Mouse (Mus musculus) layer of hippocampus, adult 8-10 months (tissue): Measurements from ENCODE around the gene Usp33. TPM values are rescaled to one million over a fixed set of nuclear protein-coding genes. Genes with fewer than 3 reads are reported as not detected.

Source experiments
- DNase-seq, 2 experiments: peaks; one replicate each; pipeline ENCODE4 v3.0.0; 2022; ENCODE audit warnings: low spot score in 2 of 2
- total RNA-seq, 4 experiments: library from RNA; stranded (reverse); gene quantifications; 2 replicates each; pipeline ENCODE4 v1.2.4; 2022

The Usp33 gene
- total RNA-seq, 4 experiments from 2014 or later, result 110 to 141 (median 134) TPM

DNA sequence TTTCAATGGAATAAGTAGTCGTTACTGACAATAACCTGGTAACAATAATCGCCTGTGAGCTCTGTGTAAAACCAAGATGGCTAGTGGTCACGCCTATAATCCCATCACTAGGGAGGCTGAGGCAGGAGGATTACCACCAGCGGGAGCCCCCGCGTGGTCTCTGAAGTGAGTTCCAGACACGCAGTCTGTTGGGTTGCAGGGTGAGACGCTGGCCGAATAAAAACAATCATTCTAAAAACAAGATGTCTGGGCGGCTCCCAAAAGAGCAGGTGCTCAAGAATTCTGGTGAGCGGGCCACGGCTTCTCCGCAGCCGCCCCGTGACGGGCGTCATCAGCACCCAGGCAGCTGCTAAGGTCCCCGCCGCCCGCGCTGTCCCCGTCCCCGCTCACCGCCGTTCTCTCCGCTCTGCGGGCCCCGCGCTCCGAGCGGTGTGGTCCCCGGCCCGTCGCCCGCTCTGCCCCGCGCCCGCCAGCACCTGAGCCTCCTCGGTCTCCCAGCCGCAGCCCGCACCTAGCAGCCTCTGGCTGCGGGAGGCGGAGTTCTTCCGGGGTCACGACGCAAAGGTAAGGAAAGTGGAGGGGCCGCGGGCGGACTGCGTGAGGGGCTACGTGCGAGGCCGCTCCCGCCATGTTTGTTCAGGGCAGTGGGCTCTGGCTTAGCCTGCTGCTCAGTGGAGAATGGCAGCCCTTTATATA lies 6.3 kb upstream of the Usp33 start, which contains the start of gene Miga1:
Gene Miga1, minus strand, starts transcription at position 546 of the 696 bp plus-strand sequence.
- DNase-seq, result peak; percentile 76 to 81

DNA sequence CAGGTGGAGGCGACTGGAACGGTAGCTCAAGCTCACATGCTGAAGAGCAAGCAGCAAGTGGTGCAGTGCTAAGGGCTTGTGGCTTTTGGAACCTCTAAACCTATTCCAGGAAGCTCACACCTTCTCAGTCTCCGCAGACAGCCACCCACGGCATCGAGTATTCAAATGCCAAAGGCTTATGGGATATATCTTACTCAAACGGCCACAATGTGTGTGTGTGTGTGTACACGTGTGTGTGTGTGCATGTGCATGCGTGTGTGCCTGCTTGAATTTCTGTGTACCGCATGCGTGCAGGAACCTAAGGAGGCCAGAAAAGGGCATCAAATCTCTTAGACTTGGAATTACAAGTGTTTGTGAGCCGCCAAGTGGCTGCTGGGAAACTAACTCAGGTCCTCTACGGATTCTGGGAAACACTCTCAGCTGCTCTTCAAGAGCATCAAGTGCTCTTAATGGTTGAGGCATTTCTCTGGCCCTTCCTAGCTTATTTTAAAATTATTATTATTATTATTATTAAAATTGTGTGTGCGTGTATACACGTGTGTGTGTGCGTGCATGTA lies 3.2 kb upstream of the Usp33 start:
- no peak for DNase-seq

DNA sequence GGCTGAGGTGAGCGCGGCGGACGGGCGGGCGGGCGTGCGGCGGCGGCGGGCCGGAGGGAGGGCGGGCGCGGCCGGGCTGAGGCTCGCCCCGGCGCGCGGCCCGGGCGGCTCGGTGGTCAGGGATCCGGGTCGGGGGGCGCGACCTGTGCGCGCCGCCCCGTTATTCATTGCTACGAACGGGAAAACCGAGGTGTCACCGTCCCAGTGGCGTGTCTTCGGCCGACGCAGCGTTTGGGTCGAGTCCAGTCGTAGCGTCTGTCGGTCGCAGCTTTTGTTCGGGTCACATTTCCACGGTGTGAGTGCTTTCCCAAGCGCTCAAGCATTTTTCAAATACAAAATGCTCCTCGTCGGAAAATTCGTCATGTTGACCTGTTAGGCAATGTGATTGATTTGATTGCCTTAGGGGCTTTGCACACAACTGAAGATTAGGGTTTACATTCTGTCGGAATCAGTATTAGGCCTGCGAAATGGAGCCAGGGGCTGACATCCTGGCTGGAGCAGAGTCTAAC lies 409 bp downstream of the Usp33 start:
- peak in 1 of 2 experiments; percentile 25 for DNase-seq

DNA sequence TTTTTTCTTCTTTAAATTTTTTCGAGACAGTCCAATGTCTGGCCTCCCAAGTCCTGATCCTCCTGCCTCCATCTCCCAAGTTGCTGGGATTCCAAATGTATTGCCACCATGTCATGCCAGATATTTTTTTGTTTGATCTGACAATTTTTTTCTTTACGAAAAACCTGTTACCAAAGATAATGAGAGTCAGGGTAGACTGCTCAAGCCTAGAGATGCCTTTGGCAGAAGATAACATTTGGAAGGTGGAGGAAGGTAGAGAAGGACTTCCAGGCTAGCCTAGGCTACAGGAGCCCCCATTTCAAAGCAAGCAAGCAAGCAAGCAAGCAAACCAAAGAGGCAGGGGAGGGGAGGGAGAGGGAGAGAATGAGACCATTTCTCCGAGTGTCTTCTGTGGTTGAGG lies 949 bp downstream of the Usp33 start:
- no peak for DNase-seq

DNA sequence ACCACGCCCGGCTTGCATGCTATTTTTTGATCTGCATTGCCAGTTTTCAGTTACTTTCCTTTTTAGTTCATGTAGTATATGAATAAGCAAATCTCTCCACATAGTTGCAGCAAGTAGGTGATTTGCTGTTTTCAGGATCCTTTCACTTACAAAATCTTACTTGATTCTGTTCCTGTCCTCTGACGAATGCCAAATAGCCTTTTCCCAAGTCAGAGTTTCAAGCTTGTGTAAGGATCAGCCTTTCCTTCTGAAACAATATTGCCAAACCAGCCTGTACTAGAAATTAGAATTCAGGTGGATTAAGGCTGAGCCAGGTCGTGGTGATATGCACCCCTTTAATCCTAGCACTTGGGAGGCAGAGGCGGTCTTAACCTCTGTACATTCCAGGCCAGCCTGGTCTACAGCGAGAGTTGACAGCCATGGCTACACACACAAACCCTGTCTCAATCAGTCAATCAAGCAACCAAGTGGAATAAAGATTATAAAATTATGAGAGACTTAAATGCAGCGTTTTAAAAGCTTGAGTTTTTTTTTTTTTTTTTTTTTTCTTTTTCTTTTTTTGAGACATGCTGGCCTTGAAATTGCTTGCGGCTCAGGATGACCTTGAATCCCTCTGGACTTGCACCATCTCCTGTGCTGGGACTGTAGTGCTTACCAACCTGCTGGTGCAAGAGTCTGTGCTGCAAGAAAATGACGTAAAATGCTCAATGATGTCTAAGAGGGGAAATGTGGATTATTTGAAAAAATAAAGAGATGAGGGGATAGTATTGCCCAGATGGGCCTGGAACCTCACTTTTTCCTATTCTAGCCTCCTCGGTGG lies 1.9 kb downstream of the Usp33 start:
- DNase-seq, result no peak

DNA sequence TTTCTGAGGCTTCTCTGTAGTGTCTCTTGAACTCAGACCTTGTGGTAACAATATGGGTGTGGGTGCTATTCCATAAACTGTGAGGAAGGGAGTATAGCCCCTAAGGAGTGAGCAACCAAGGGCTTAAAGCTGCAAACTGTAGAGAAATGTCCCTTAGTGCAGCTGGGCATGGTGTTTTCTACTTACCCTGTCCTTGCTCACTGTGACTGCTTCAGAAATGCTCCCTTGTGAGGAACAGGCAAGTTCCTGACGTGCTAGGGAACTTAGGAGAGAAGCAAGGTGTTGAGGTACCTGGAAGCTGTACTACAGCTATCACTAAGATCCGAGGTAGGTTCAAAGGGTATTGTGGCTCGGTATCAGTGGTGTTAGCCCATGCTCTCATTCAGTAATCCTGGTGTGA lies 4.2 kb downstream of the Usp33 start:
- no peak for DNase-seq

DNA sequence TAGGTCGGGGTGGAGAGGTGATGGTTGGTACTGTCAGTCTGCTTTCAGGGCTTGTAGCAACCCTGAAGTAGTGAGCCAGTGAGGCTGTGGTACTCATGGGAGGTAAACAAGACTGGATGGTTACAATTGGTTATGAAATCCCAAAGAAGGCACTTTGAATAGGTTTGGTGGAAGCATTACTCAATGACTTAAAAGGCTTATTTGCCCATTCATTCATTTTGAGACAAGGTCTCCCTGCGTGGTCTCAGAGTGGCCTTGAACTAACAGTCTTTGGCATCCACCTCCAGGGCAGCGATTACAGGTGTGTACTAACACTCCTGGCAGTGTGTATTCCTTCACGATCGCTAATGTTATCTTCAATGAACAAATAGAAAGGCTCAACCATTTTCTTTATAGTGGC lies 4.7 kb downstream of the Usp33 start:
- DNase-seq, result no peak

DNA sequence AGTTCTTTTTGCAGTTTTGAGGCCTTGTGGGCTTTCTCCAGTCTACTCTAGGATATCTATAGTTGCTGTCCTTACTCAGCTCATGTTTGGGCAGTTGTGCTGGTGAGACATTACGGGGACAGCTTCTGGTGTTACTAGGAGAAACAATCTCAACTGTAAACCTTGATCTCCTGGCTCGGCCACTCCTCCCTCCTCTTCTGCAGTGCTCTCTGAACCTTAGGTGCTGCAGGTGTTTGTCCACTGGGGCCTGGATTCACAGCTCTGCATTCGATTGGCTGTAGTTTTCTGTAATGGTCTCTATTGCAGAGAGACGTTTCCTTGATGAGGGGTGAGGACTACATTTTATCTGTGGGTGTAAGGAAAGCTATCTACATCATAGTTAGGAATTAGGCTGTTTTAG lies 6.0 kb downstream of the Usp33 start:
- DNase-seq, result no peak

DNA sequence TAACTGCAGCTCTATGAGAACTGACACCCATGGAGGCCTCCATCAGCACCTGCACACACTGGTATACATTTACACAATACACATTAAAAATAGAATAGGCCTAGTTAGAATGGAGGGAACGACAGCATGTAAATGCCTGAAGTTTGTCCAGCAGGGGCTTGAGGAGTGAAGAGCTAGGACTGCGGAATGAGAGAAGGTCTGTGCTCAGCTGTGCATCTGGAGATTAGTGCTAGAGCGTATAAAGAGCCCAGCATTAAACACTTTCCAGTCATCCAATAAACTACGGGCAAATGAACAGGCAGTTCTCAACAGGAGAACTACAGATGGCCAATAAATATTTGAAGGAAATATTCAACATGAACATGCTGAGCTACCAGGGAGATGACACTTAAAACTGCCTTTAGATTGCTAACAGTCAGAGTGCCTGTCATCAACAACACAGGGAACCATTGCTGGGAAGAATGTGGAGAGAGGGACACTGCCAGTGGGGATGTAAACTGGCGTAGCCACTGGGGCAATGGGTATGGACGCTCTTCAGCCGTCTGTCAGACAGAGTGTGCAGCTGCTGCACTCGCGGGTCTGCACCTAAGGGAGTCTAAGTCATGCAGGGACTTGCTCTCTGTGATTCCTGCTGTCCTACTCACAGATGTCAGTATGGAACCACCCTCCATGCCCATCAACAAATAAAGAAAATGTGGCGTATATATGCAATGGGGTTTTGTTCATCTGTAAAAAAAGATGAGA lies 7.3 kb downstream of the Usp33 start:
- DNase-seq, result no peak

DNA sequence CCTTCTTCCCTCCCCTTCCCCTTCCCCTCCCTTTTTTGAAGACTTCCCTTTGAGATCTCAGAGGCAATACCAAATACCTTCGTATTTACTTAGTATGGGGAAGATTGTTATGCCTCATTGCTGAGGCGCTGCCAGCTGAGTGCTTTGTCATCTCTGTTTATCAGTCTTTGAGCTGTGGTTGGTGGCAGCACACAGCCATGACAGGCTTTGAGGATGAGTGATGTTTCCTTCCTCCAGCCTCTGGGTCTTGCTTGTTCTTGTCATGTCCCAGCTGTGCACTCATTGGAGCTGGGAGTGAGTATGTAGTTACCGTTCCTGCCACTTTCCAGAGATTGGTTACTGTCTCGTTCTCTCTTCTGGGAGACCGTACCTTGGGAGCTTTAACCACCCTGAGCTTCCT lies 9.1 kb downstream of the Usp33 start:
- DNase-seq, result no peak

DNA sequence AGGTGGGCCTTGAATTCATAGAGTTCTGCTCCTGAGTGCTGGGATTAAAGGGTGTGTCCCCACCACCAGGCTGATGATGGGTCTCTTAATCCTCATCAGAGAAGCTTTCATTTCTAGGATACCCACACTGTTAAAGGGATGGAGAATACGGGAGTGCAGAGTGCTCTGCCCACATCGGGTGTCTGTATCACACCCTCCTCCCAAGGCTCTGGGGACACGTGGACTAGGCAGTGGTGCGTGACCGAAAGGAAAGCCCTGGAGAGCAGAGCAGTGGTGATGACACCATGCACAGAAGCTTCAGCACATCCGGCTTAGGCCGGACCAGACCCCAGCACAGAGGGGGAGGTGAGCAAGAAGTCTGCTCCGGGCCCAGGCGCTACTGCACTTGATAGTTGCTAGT lies 10.5 kb downstream of the Usp33 start:
- DNase-seq, result no peak

DNA sequence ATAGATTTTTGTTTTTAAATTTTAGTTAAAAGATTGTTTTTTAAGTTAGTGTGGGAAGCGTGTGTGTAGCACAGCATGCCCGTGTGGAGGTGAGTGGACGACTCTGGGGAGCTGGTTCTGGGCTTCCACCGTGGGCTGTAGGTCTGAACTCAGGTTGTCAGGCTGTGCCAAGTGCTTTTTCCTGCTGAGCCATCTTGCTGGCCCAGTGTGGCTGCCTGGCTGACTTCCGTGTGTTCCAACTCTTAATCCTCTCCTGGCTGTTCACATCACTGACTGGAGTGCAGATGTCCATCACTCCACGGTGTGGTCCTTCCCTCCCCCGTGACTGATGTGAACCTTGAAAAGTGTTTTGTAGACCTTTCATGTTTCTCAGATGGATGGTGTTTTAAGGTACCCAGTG lies 12.9 kb downstream of the Usp33 start:
- no peak for DNase-seq

DNA sequence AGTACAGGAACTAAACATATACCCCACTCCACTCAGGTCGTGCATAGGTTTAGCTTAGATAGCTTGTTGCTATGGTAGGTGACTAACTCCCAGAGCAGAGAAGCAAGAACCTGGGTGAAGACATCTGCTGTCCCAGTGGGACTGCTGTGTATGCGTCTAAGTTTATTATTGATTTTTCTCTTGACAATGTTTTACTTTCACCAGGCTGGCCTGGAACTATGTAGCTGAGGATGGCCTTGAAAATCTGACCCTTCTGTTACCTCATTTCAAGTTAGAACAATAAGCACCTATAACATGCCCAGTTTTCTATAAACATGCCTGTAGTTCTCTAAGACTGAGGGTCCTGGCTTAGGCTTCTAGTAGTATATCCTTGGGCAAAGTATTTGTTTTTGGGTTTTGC lies 17.9 kb downstream of the Usp33 start:
- no peak for DNase-seq

DNA sequence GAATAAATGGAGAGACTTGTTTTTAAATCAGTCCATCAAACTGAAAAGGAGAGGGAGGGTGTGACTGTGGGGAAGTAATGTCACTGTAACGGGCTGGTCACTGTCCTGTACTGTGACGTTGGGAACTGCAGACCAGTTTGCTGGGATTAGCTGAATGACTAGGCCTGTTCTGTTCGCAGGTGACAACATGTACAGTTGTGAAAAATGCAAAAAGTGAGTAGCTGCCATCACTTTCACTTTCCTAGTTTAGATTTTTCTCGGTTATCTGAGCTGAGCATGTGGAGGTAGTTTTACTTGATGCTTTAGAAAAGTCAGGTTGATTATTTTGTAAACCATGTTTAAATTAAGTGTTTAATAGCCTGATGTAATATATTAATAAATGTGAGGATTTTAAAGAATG lies 29.8 kb downstream of the Usp33 start:
- no peak for DNase-seq

DNA sequence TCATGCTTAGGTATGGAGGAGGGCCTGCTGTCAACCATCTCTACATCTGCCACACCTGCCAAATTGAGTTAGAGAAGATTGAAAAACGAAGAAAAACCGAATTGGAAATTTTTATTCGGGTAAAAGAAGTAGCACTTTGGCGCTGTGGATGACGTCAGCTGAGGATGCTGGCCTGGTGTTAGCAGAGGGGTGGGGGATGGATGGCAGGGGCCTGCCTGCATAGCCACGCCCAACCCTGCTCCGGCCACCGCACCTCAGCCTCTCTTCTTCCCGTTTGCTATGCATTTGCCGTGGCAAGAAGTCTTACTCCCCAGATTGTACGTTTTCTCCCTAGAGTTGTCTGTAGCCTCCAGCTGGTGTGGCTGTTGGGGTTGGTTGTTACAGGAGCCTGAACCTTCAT lies 37.8 kb downstream of the Usp33 start:
- no peak for DNase-seq

DNA sequence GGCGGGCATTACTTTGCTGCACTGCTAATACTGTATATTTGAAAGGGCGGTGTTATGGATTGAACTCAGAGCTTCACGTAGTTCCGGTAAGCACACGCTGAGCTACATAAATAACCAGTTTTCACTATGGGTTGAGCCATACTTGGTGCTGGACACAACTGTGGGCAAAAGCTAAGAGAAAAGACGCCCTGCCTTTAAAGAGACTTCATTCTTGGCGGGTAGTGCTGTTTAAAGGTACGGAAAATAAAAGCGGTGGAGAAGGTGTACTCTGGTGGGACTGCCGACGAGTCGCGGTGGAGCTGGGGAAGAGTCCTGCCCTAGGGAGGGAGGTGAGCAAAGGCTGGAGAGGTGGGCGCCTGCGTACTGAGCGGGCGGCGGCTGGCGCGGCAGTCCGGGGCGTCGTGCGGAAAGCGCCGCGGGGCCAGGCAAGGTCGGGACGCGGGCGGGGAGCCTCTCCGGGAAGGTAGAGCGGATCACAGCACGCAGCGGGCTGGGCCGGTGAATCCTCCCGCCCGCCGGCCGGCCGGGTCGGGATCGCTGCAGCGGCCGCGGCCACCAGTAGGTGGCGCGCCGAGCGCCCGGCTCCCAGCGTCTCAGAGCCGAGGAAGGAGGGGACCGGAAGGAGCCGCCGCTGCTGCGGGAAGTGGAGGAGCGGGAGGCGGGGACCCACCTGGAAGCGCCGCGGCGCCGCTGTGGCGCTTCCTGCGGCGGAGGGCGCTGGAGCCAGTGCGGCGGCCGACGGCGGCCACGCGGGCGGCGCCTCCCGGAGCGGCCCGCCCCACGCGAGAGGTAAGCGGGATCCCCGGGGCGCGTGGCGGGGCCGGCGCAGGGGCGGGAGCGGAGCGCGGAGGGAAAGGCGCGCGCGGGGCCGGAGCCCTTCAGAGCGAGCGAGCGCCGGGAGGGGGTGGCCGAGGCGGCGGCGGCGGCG lies 49.3 kb downstream of the Usp33 start, which contains the start of gene Zzz3:
Gene Zzz3, plus strand, starts transcription at position 124 of the 928 bp plus-strand sequence.
- peak; percentile 82 to 85 for DNase-seq

DNA sequence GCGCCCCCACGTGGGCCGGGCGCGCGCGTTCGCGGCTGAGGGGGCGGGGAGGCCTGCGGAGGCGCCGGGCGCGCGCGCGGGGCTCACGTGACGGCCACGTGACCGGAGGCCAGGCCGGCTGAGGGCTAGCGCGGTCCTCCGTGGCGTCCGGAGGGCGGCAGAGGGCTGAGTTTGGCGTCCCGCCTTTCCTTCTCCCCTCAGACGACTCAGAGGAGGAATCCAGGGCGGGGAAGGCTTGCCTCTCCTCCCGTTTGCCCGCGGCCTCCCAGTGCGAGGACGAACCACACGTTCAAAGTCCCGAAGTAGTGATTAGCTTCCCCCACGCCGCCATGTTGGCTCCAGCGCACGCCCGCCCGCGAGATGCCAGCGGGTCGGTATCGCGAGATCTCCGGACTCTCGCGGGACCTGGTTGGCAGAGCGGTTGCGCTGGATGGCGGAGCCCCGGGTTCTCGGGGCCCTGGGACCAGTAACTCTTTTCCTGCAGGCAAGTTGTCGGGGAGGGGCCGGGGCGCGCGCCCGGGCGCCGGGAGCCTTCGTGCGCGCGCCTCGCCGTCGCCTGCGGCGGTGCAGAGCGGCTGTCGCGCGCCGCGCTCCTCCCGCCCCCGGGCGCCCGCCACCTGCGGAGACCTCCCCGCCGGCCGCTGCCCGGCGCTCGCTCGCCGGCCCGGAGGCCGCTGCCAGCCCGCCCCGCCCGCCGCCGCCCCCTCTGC lies 50.2 kb downstream of the Usp33 start:
- peak; percentile 95 to 98 for DNase-seq

DNA sequence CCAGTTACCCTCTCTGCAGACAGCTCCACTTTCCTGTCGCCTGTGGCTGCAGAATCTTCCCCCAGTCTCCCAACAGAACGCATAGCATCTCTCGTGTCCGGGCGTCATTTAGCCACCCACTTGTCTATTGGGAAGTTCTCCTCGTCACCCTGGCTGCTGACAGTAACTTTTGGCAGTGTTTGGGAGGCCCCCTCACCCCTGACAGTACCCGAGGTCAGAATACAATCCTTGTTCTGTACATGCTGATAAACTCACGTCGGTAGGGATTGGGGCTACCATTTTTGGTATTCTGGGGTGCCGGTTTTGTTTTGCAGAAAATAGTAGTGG lies 50.7 kb downstream of the Usp33 start:
- DNase-seq, result peak; percentile 25 to 28

DNA sequence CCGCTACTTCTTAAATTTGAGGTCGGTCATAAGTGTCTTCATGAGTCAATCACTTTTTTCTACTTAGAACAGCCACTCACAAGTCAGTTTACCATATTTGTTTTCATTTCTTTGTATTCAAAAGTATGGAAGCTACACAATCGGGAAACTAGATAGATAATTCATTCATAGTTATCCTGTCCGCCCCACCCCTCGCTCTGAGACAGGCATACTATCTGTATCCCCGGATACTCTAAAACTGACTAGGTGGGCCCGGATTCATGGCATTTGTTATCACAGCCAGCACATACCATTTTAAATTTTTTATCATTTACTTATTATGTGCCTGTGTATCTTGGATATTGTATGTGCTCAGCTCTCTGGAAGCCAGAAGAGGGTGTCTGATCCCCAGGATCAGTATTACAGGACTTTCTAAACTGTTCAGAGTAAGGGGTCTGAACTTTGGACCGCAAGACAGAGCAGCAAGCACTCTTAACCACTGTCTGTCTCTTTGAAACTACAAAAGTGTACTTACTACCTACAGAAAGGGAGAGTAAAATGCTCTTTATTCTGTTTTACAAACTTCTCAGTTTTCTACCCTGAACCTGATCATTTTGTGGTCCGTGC lies 51.2 kb downstream of the Usp33 start:
- no peak for DNase-seq

DNA sequence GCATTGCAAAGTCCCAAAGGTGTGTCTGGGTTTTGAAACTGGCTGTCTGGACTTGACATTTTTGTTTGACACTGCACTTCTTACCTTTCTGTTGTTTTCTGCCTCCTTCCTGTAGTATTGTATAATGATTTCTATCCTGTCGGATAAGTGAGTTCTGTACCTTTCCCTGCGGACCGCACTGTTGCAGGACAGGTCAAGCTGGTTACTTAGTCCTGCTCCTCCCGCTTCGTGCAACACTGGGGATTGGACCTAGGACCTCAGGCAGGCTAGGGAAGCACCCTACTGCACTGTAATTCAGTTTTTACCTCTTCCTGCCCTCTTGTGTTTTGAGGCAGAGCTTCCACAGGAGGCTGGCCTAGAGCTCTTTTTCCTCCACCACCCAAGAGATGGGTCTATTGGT lies 54.2 kb downstream of the Usp33 start:
- no peak for DNase-seq
